7 mouse cellular contexts compared by ENCODE assay signal in the genomic region with DNA sequence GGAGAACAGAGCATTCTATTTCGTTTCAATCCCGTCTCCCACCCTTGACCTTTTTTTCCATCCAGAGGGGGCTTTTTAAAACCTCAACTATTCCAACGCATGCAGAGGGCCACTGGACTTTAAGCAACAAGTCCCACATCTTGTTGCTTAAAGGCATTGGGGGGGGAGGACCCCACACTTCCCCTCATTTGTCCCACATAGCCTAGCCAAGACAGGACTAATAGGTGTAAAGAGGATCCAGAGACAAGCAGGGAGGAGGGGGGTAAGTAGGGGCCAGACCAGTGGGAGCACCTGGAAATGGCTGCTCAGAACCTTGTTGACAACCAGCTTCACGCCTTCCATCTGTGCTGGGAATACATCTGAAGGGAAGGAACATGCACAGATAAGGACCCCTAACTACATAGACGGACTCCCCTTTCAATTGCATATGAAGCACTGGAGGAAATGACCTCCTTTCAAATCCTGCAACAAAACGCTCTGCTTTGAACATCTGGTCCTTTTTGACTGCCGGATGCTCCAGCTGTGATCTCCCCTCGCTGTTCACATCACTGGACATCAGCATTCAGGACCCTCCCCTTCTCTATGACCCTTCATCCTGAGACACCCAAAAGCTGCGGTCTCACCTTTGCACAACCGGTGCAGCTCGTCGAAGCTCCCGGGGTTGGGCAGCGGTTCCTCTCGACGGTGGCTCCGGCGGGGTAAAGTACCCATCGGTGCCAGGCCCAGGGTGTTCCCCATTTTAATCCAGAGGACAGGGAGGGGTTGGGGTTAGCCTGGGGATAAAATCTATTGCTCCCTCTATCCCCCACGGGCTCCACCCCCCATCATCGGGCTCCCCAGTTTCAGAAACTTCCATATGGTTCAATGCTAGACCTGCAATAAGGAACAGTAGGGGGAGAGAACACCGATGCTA. TPM values are rescaled to one million over a fixed set of nuclear protein-coding genes. Genes with fewer than 3 reads are reported as not detected.
DNase-seq lines count a peak whose midpoint lies in the region; ATAC-seq and TF ChIP-seq lines count a peak whose summit lies in the region.

No protein-coding gene starts in this region.

- 0 out of 2 replicates have a peak, but pooled peaks have one; percentile 3 for TF ChIP-seq POLR2A in bone marrow macrophage, adult 2 months (IDR thresholded peaks at IDR 0.05; ENCODE audit: borderline replicate concordance, low read depth, low read length)

- 4% methylated on average over 22 of the region's 22 CpGs for WGBS in lung, embryonic 16.5 days
- WGBS in embryonic facial prominence, embryonic 14.5 days, result 7% methylated on average over 22 of the region's 22 CpGs
- 8% methylated on average over 22 of the region's 22 CpGs for WGBS in intestine, embryonic 15.5 days
- WGBS in midbrain, embryonic 11.5 days, result 8% methylated on average over 22 of the region's 22 CpGs

- no peaks in the 10 kb centered on the region for H3K9me3 ChIP-seq in lung, embryonic 16.5 days (ENCODE audit: control insufficient read depth, low read length)
- no peaks in the 10 kb centered on the region for H3K9me3 ChIP-seq in embryonic facial prominence, embryonic 14.5 days (ENCODE audit: control insufficient read depth, low read length)
- H3K9me3 ChIP-seq in intestine, embryonic 15.5 days, result no peaks in the 10 kb centered on the region
- no peaks in the 10 kb centered on the region for H3K9me3 ChIP-seq in midbrain, embryonic 11.5 days (ENCODE audit: control insufficient read depth, low read length)

- H3K4me3 ChIP-seq in lung, embryonic 16.5 days (ENCODE audit: low read length), result peak overlapping the region; percentile 77
- H3K4me3 ChIP-seq in bone marrow macrophage, adult 2 months (ENCODE audit: insufficient read depth, low read length), result peak overlapping the region; percentile 78
- H3K4me3 ChIP-seq in embryonic facial prominence, embryonic 14.5 days (ENCODE audit: low read depth, low read length), result peak overlapping the region; percentile 52
- H3K4me3 ChIP-seq in intestine, embryonic 15.5 days (replicated peaks), result peak overlapping the region; percentile 53
- H3K4me3 ChIP-seq in midbrain, embryonic 11.5 days (ENCODE audit: low read depth, low read length), result peak overlapping the region; percentile 46

- no peak for TF ChIP-seq CTCF in bone marrow macrophage, adult 2 months (IDR thresholded peaks at IDR 0.05; ENCODE audit: low read depth, low read length)

- no peak for DNase-seq in lung, postnatal 36 days
- no peak for DNase-seq in embryonic facial prominence, embryonic 14.5 days (ENCODE audit: low spot score)
- peak; percentile 88 for DNase-seq in midbrain, embryonic 11.5 days (ENCODE audit: low spot score, missing footprints)
- no peak for DNase-seq in ovary, postnatal 14 days (ENCODE audit: low spot score)

- peak overlapping the region; percentile 36; the same call in 1 of the 2 replicates for H3K27ac ChIP-seq in lung, embryonic 16.5 days (ENCODE audit: low read length)
- H3K27ac ChIP-seq in bone marrow macrophage, adult 2 months (ENCODE audit: insufficient read depth, low read depth, low read length), result peak overlapping the region; percentile 42
- no peak overlapping the region; the same call in 1 of the 2 replicates for H3K27ac ChIP-seq in embryonic facial prominence, embryonic 14.5 days (replicated peaks; ENCODE audit: low read depth, low read length)
- H3K27ac ChIP-seq in intestine, embryonic 15.5 days, result no peak overlapping the region
- no peak overlapping the region for H3K27ac ChIP-seq in midbrain, embryonic 11.5 days (ENCODE audit: low read depth, low read length)

- H3K36me3 ChIP-seq in lung, embryonic 16.5 days (ENCODE audit: control insufficient read depth, insufficient read depth, low read length), result peaks cover 10% of the 10 kb centered on the region
- peaks cover 18% of the 10 kb centered on the region for H3K36me3 ChIP-seq in embryonic facial prominence, embryonic 14.5 days (ENCODE audit: control insufficient read depth, insufficient read depth, low read length)
- H3K36me3 ChIP-seq in intestine, embryonic 15.5 days, result no peaks in the 10 kb centered on the region; the same call in 1 of the 2 replicates
- H3K36me3 ChIP-seq in midbrain, embryonic 11.5 days (ENCODE audit: control insufficient read depth, insufficient read depth, low read length), result peaks cover 5% of the 10 kb centered on the region; the same call in 1 of the 2 replicates

- H3K4me1 ChIP-seq in lung, embryonic 16.5 days (replicated peaks; ENCODE audit: control insufficient read depth, insufficient read depth, low read length), result peaks cover 9% of the 10 kb centered on the region
- H3K4me1 ChIP-seq in bone marrow macrophage, adult 2 months (ENCODE audit: control insufficient read depth, insufficient read depth, low read length), result peaks cover 33% of the 10 kb centered on the region
- 0 out of 2 replicates have a peak, but pooled peaks cover 8% of the 10 kb centered on the region for H3K4me1 ChIP-seq in embryonic facial prominence, embryonic 14.5 days (ENCODE audit: control insufficient read depth, insufficient read depth, low read length)
- H3K4me1 ChIP-seq in intestine, embryonic 15.5 days (replicated peaks), result peaks cover 9% of the 10 kb centered on the region
- peaks cover 11% of the 10 kb centered on the region for H3K4me1 ChIP-seq in midbrain, embryonic 11.5 days (ENCODE audit: control insufficient read depth, insufficient read depth, low read length)

- peak overlapping the region; percentile 58 for H3K9ac ChIP-seq in lung, embryonic 16.5 days (ENCODE audit: low read length)
- peak overlapping the region; percentile 61 for H3K9ac ChIP-seq in embryonic facial prominence, embryonic 14.5 days (ENCODE audit: low read depth, low read length)
- H3K9ac ChIP-seq in intestine, embryonic 15.5 days, result peak overlapping the region; percentile 51
- H3K9ac ChIP-seq in midbrain, embryonic 11.5 days (ENCODE audit: low read length), result peak overlapping the region; percentile 53

- peak overlapping the region; percentile 73 for H3K4me2 ChIP-seq in lung, embryonic 16.5 days (ENCODE audit: low read depth, low read length)
- H3K4me2 ChIP-seq in embryonic facial prominence, embryonic 14.5 days (ENCODE audit: low read depth, low read length), result peak overlapping the region; percentile 84
- peak overlapping the region; percentile 87 for H3K4me2 ChIP-seq in intestine, embryonic 15.5 days (replicated peaks)
- H3K4me2 ChIP-seq in midbrain, embryonic 11.5 days, result peak overlapping the region; percentile 85

- no peak; the same call in 1 of the 2 replicates for ATAC-seq in lung, embryonic 16.5 days (ENCODE audit: low read depth)
- no peak for ATAC-seq in embryonic facial prominence, embryonic 14.5 days (ENCODE audit: low read depth)
- 0 out of 2 replicates have a peak, but pooled peaks have one; percentile 0 for ATAC-seq in intestine, embryonic 15.5 days
- ATAC-seq in midbrain, embryonic 11.5 days (ENCODE audit: low FRiP score), result peak; percentile 8; the same call in 1 of the 2 replicates

- H3K27me3 ChIP-seq in lung, embryonic 16.5 days (ENCODE audit: control insufficient read depth, insufficient read depth, low read depth, low read length), result no peaks in the 10 kb centered on the region
- no peaks in the 10 kb centered on the region for H3K27me3 ChIP-seq in embryonic facial prominence, embryonic 14.5 days (replicated peaks; ENCODE audit: control insufficient read depth, insufficient read depth, low read length)
- H3K27me3 ChIP-seq in intestine, embryonic 15.5 days (replicated peaks), result no peaks in the 10 kb centered on the region
- no peaks in the 10 kb centered on the region for H3K27me3 ChIP-seq in midbrain, embryonic 11.5 days (ENCODE audit: control insufficient read depth, insufficient read depth, low read length)

RNA-seq across cellular contexts. Expression of gene Tomm40l, which starts 0.8 kb away (rescaled TPM):
- polyA plus RNA-seq in lung, embryonic 16.5 days (2015; fragmentation: Nextera tagmentation; extraction: Ambion mirVana), result 32.0 and 33.3 TPM in 2 replicates
- 25.8 and 27.3 TPM in 2 replicates for polyA plus RNA-seq in bone marrow macrophage, adult 2 months (2012; ENCODE audit: insufficient read depth, insufficient read length, missing spikeins)
- polyA plus RNA-seq in embryonic facial prominence, embryonic 14.5 days (2014; fragmentation: Nextera tagmentation; extraction: Ambion mirVana), result 25.4 and 28.7 TPM in 2 replicates
- polyA plus RNA-seq in intestine, embryonic 15.5 days (2015; fragmentation: Nextera tagmentation; extraction: Ambion mirVana), result 31.4 and 32.0 TPM in 2 replicates
- 24.0 and 24.7 TPM in 2 replicates for polyA plus RNA-seq in midbrain, embryonic 11.5 days (2014; fragmentation: Nextera tagmentation; extraction: Ambion mirVana)

RNA-seq across cellular contexts. Expression of gene Apoa2, which starts 3.3 kb away (rescaled TPM):
- polyA plus RNA-seq in lung, embryonic 16.5 days (2015; fragmentation: Nextera tagmentation; extraction: Ambion mirVana), result 13.3 and 111 TPM in 2 replicates
- not detected in 2 replicates for polyA plus RNA-seq in bone marrow macrophage, adult 2 months (2012; ENCODE audit: insufficient read depth, insufficient read length, missing spikeins)
- polyA plus RNA-seq in embryonic facial prominence, embryonic 14.5 days (2014; fragmentation: Nextera tagmentation; extraction: Ambion mirVana), result 1.9 TPM in 2 replicates
- polyA plus RNA-seq in intestine, embryonic 15.5 days (2015; fragmentation: Nextera tagmentation; extraction: Ambion mirVana), result 84.7 and 123 TPM in 2 replicates
- 2.1 and 3.7 TPM in 2 replicates for polyA plus RNA-seq in midbrain, embryonic 11.5 days (2014; fragmentation: Nextera tagmentation; extraction: Ambion mirVana)

RNA-seq across cellular contexts. Expression of gene Nr1i3, which starts 7.8 kb away (rescaled TPM):
- polyA plus RNA-seq in lung, embryonic 16.5 days (2015; fragmentation: Nextera tagmentation; extraction: Ambion mirVana), result 0.19 and 0.23 TPM in 2 replicates
- polyA plus RNA-seq in bone marrow macrophage, adult 2 months (2012; ENCODE audit: insufficient read depth, insufficient read length, missing spikeins), result not detected in 2 replicates
- polyA plus RNA-seq in embryonic facial prominence, embryonic 14.5 days (2014; fragmentation: Nextera tagmentation; extraction: Ambion mirVana), result 0.15 and 0.17 TPM in 2 replicates
- 9.2 and 10.5 TPM in 2 replicates for polyA plus RNA-seq in intestine, embryonic 15.5 days (2015; fragmentation: Nextera tagmentation; extraction: Ambion mirVana)
- polyA plus RNA-seq in midbrain, embryonic 11.5 days (2014; fragmentation: Nextera tagmentation; extraction: Ambion mirVana), result 0.10 and 0.18 TPM in 2 replicates

RNA-seq across cellular contexts. Expression of gene Fcer1g, which starts 12.6 kb away (rescaled TPM):
- 52.8 and 59.4 TPM in 2 replicates for polyA plus RNA-seq in lung, embryonic 16.5 days (2015; fragmentation: Nextera tagmentation; extraction: Ambion mirVana)
- 3,398 and 3,733 TPM in 2 replicates for polyA plus RNA-seq in bone marrow macrophage, adult 2 months (2012; ENCODE audit: insufficient read depth, insufficient read length, missing spikeins)
- polyA plus RNA-seq in embryonic facial prominence, embryonic 14.5 days (2014; fragmentation: Nextera tagmentation; extraction: Ambion mirVana), result 92.7 and 100 TPM in 2 replicates
- 51.5 and 54.5 TPM in 2 replicates for polyA plus RNA-seq in intestine, embryonic 15.5 days (2015; fragmentation: Nextera tagmentation; extraction: Ambion mirVana)
- 25.5 and 27.3 TPM in 2 replicates for polyA plus RNA-seq in midbrain, embryonic 11.5 days (2014; fragmentation: Nextera tagmentation; extraction: Ambion mirVana)

RNA-seq across cellular contexts. Expression of gene Pcp4l1, which starts 25.5 kb away (rescaled TPM):
- polyA plus RNA-seq in lung, embryonic 16.5 days (2015; fragmentation: Nextera tagmentation; extraction: Ambion mirVana), result 6.6 and 7.2 TPM in 2 replicates
- 120 and 145 TPM in 2 replicates for polyA plus RNA-seq in bone marrow macrophage, adult 2 months (2012; ENCODE audit: insufficient read depth, insufficient read length, missing spikeins)
- polyA plus RNA-seq in embryonic facial prominence, embryonic 14.5 days (2014; fragmentation: Nextera tagmentation; extraction: Ambion mirVana), result 11.3 and 14.7 TPM in 2 replicates
- polyA plus RNA-seq in intestine, embryonic 15.5 days (2015; fragmentation: Nextera tagmentation; extraction: Ambion mirVana), result 16.4 and 18.5 TPM in 2 replicates
- 30.1 and 32.0 TPM in 2 replicates for polyA plus RNA-seq in midbrain, embryonic 11.5 days (2014; fragmentation: Nextera tagmentation; extraction: Ambion mirVana)

Comparison
In these comparisons a context has a peak if more than half of its experiments do, and no peak if none do; other contexts are left out.
1. ATAC-seq: peak in intestine, embryonic 15.5 days (single experiment) and midbrain, embryonic 11.5 days (single experiment); none in lung, embryonic 16.5 days (single experiment) and embryonic facial prominence, embryonic 14.5 days (single experiment).
2. H3K27ac ChIP-seq: peak in lung, embryonic 16.5 days (single experiment) and bone marrow macrophage, adult 2 months (single experiment); none in embryonic facial prominence, embryonic 14.5 days (single experiment), intestine, embryonic 15.5 days (single experiment) and midbrain, embryonic 11.5 days (single experiment).
3. Peak in every context shown above with its lines, with median percentiles within 50 percentile points of each other: H3K4me2 ChIP-seq, H3K4me3 ChIP-seq and H3K9ac ChIP-seq.